Mouse (Mus musculus) neutrophil, adult 5-6 weeks (primary cell): ENCODE results near the gene Abat. TPM values are rescaled to one million over a fixed set of nuclear protein-coding genes. Genes with fewer than 3 reads are reported as not detected.

ENCODE experiments used
- ATAC-seq: fragments of 151-379, 151-347 bp; 2 replicates; pipeline ENCODE4 v1.8.0; 2017; ENCODE audit warnings: mild to moderate bottlenecking, moderate TSS enrichment; ENCODE audit not compliant: insufficient number of reproducible peaks, poor library complexity, low FRiP score, severe bottlenecking; ENCODE audit errors: extremely low read depth
- total RNA-seq: library from RNA; stranded (forward); fragments of 200-1000 nt; gene quantifications from 2 replicates; pipeline ENCODE4 v1.2.3, GENCODE M21; 2017

Gene Abat
- total RNA-seq, 1 experiment from 2014 or later = not detected

DNA sequence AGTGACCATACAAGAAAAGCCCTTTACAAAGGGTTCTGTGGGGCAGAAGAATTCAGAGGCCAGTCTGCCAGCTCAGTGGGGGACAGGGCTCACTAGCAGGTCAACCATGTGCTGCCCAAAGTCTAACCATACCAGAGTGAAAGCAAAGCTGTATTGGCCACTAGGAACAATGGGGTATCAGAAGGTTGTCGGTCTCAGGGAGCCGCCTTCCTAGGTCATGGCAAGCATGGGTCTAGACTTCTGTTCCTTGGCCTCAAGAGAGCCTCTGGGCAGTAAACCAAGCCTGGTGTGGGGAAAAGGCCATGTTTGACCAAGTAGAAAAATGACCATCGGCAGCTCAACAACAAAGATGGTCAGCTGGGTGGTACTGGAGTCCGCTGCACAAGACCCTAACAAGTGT lies 145.5 kb downstream of the Abat start:
- ATAC-seq = no peak

DNA sequence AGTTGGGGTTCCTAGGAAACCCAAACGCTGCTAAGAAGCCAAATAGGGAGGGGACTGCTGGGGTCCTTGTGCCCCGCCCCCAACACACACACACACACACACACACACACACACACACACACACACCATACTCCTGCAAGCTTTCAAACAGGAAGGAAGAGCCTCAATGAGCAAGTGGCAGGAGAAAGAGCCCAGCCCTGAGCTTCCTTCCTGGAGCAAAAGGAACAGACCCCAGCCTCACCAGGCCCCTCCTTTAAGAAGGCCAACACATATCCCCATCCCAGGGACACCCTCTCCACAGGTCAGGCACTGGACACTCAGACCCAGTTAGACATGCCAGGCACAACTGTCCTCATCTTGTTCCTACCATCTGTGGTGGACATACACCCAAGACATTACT lies 149.8 kb downstream of the Abat start:
- ATAC-seq = no peak

DNA sequence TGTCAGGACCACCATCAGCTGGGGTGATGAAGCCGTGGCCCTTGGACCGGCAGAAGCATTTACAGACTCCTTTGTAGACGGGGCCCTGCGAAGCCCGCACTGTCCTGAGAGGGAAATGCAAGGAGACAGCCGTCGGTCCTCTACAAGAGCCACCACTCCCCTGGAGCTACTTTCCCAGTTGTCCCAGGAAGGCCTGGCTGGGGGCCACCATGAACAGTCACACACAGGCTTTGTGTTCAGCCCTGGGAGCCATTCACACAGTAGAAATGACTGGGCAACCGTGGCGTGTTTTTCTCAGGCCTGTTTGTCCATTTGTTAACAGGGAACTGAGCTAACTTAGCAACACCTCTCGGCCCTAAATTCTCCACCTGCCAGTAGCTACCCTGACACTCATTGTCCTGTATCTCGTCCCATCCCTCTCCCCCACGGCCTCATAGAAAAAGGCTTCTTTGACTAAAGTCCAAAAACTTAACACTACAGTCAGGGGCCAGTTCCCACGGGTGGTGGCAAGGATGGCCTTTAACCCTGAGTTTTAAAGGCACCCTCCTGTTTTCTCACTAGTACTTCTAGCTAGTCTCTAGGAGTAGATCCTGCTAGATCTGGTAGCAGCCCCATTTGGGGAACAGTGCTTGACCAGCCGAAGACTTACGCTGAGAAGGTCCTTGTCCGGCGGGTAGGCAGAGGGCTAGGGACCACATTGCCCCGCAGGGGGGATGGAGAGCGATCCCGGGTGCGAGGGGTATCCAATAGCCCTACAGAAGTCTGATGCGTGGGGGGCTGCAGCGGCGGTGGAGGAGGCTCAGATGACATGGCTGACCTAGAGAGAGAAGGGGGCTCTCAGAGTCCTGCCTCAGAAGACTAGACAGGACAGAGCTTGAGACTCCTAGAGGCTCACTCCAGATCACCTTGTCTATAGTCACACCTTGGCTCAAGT lies 150.6 kb downstream of the Abat start:
- ATAC-seq = no peak

DNA sequence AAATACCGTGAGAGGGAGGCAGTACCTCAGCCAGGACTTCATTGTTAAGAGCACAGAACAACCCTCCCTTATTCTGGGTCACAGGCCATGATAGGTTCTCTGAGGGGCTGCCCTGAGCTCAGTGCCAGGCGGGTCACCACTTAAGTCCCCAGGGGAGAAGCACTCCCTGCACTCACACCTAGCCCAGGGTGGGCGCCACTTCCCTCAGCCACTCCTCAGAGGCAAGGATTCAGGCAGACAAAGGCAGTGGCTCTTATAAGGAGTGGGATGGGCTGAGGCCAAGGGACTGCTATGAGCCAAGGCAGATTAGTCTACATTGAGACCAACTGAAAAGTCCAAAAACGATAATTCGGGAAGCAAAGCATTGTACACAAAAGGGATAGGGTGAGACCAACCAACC lies 152.1 kb downstream of the Abat start:
- no peak for ATAC-seq

DNA sequence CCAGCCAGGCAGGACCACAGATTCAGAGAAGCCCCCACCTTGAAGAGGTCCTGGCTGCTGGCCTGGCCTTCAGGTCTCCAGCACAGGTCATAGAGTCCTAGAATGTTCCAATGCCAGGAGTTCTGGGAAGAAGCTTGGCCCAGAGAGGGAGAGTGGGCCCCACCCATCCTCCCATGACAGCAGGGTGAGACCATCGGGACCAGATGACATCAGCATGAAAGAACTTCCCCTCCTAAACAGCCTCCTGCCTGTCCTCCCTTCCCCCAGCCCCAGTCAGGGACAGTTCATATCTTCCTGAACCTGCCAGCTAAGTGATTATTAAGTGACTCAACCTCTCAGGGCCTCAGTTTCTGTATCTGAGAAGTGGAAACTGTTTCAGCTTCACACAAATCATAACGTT lies 153.2 kb downstream of the Abat start:
- peak; percentile 25; the same call in 1 of the 2 replicates for ATAC-seq

DNA sequence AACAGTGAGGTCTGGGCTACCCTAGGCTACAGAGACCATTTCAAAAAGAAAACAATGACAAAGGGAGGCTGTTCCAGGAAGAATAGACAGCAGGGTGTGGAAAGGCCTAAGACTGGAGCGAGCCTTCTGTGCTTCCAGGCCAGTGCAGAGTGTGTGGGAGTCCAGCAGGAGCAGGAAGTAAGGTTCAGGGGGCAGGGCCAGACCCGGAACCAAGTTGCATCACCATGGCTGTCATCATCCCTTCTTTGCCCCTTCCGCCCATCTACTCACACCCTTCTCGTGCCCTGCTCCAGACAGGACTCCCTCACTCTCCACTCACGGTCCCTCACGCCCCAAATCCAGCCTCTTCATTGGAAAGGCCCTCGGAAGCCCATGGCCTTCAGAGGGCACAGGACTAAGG lies 154.0 kb downstream of the Abat start:
- ATAC-seq = peak; percentile 45

DNA sequence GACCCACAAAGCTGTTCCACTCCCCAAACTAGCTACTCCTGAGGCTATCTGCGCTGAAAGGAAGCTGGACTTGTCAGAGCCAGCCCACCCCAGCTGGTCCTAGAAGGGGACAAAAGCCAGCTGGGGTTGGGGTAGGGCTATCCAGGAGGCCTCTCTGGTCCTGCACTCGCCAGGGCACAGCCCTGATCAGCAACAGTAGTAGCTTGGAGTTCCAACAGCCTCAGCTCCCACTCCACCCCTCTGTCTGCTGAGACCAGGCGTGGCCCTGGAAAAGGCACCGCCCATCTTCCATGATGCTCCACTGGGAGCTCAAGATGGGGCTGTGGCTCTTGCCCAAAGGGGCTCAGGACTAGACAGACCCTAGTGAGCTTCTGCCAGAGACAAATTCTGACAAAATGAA lies 154.6 kb downstream of the Abat start:
- ATAC-seq = no peak

DNA sequence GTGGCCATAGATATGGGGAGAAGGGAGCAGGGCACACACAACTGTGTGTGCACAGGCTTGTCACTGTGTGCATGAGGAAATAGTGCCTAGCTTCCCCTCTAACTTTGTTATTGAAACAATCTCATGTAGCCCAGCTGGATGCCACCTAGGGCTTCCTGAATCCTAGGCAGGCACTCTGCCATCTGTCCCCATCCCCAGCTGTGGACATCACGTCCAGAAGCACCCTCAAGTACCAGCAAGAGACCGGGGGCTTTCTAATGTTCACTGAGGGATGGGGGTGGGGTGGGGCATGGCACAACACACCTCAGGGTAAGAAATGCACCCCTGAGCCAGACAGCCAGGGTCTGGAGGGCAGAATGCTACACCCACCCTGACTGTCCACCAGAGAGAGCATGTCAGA lies 155.2 kb downstream of the Abat start:
- ATAC-seq = no peak

DNA sequence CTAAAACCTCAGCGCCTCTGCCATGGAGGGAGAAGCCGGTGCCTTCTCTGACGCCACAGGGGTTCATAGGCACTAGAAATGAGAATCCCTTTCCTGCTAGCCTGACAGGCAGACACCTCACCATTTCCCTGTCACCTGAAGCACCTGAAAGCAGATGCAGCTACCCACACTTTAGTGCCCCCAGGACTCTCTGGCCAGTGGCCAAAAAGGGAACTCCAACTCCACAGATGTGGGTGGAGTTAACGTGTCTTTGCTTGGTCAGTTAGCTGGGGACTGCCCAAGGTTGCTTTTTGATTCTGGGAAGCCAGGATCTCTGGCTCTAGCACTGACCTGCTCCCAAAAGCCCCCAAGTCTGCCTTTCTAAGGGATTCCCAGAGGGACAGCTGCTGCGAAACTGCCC lies 156.2 kb downstream of the Abat start:
- ATAC-seq = no peak

DNA sequence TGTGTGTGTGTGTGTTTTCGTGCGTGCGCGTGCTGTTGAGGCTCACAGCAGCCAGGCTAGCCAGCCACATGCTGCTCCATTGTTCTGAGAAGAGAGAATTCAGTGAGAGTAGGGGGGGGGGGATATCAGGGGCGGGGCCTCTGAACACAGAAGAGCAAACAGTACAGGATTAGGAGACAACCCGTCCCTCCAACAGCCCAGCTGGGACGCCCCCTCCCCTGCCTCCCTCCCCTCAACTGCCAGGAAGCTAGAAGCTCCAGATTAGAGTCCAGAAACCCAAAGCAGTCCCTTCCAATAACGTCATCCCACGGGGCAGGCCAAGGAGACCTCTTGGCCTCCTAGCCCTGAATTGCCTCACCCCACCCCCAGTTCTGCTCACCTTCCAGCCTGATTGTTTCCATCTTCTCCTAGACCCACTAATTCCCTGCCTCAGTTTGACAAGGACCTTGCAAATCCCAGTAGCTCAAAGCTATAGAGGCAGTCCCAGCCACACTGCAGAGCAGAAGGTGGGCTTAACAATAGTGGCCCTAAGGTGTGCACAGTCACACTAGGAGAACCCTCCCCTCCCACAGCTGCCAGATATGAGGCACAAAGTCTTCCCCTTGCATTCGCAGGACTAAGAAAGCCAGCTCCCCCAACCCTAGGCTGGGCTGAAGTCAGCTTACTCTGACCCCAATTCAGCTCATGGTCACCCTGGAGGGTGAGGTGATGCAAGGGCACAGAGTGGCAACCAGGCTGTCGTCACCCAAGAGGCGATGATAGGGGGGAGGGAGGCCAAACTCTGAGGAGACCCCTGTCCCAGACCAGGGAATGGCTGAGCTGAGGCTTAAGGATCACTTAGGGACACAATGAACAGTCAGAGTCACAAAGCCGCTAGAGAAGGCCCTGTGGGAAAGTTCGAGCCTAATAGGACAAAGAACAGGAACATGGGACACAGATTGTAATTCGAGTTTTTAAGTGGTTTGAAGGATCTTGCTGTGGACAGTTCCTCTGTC lies 157.1 kb downstream of the Abat start:
- ATAC-seq = no peak

Other genes with a start within 250 kb of the Abat start
- gene Tmem114, start 88.3 kb upstream of the Abat start, total RNA-seq = not detected in 2 replicates
- gene Mettl22, start 42.6 kb upstream of the Abat start, total RNA-seq = 11.6 and 16.7 TPM in 2 replicates
- 55.2 and 58.0 TPM in 2 replicates for gene Pmm2, start 124.2 kb downstream of the Abat start, total RNA-seq
- gene Tmem186, start 124.3 kb downstream of the Abat start, total RNA-seq = 11.6 and 13.3 TPM in 2 replicates
- gene Carhsp1, start 158.7 kb downstream of the Abat start, total RNA-seq = 75.4 and 77.4 TPM in 2 replicates
- not detected in 2 replicates for gene Gm5767, start 167.3 kb downstream of the Abat start, total RNA-seq